In genomic region chr11:70409594-70410296, GRCm38 (mm10) we compare ENCODE assay signal across 8 mouse cellular contexts. TPM values are rescaled to one million over a fixed set of nuclear protein-coding genes. Genes with fewer than 3 reads are reported as not detected.
DNase-seq lines count a peak whose midpoint lies in the region; ATAC-seq and TF ChIP-seq lines count a peak whose summit lies in the region.

Gene Pelp1 (minus strand): TSS chr11:70410031.

- H3K4me2 ChIP-seq in lung, embryonic 16.5 days (ENCODE audit: low read depth, low read length), result peak within 1 kb of the TSS; percentile 77

- peak; percentile 100 for DNase-seq in MEL (ENCODE audit: low read depth, low spot score)
- DNase-seq in cerebellum, adult 2 months, result peak; percentile 80 to 91
- peak; percentile 98 for DNase-seq in forelimb bud, embryonic 11.5 days (ENCODE audit: low read depth, low spot score)
- DNase-seq in layer of hippocampus, adult 9-10 months (ENCODE audit: low spot score), result peak; percentile 82
- DNase-seq in ovary, postnatal 10 days (ENCODE audit: low spot score), result peak; percentile 88
- DNase-seq in thymus, postnatal 10 days (ENCODE audit: low spot score in 2 of 2), result peak; percentile 88 to 89

- peaks cover 5 to 13% of the 10 kb centered on the region in 2 experiments; a peak in 3 of 4 replicates for H3K4me1 ChIP-seq in MEL (ENCODE audit: control insufficient read depth in 1 of 2, insufficient read depth in 2 of 2, low read length in 2 of 2)
- peaks cover 2% of the 10 kb centered on the region for H3K4me1 ChIP-seq in cerebellum, adult 2 months (ENCODE audit: control insufficient read depth, insufficient read depth, low read length)
- peaks cover 17% of the 10 kb centered on the region for H3K4me1 ChIP-seq in lung, embryonic 16.5 days (replicated peaks; ENCODE audit: control insufficient read depth, insufficient read depth, low read length)

- peak; percentile 84 to 91 for ATAC-seq in hematopoietic stem cell, adult 5-6 weeks (replicated peaks in 1 of 2; ENCODE audit: insufficient read depth in 1 of 2, low FRiP score in 2 of 2, low TSS enrichment in 1 of 2, low read depth in 1 of 2, poor library complexity in 2 of 2, severe bottlenecking in 2 of 2)
- peak; percentile 99 for ATAC-seq in lung, embryonic 16.5 days (ENCODE audit: low read depth)

- H3K79me2 ChIP-seq in MEL (ENCODE audit: control insufficient read depth, insufficient read depth, low read length, poor library complexity), result peaks cover 42% of the 10 kb centered on the region

- H3K36me3 ChIP-seq in MEL (ENCODE audit: control insufficient read depth in 1 of 2, insufficient read depth in 2 of 2, low read length in 2 of 2), result peaks cover 4 to 18% of the 10 kb centered on the region in 2 experiments
- 0 out of 2 replicates have a peak, but pooled peaks cover 3% of the 10 kb centered on the region for H3K36me3 ChIP-seq in lung, embryonic 16.5 days (ENCODE audit: control insufficient read depth, insufficient read depth, low read length)

- H3K9ac ChIP-seq in MEL (ENCODE audit: control insufficient read depth, low read depth, low read length, poor library complexity, severe bottlenecking), result peak within 1 kb of the TSS; percentile 93
- H3K9ac ChIP-seq in lung, embryonic 16.5 days (ENCODE audit: low read length), result peak within 1 kb of the TSS; percentile 99

- peak in 1 of 2 experiments; percentile 55; a peak in 2 of 4 replicates for TF ChIP-seq EP300 in MEL (IDR thresholded peaks at IDR 0.05; ENCODE audit: low read depth in 1 of 2, low read length in 2 of 2)

- under 1% methylated on average over 59 of the region's 59 CpGs for WGBS in cerebellum, adult 2 months
- WGBS in lung, embryonic 16.5 days, result under 1% methylated on average over 59 of the region's 59 CpGs

- peak within 1 kb of the TSS; percentile 81 to 93 for H3K4me3 ChIP-seq in MEL (ENCODE audit: control insufficient read depth in 1 of 2, insufficient read depth in 1 of 2, low read depth in 2 of 2, low read length in 2 of 2)
- H3K4me3 ChIP-seq in cerebellum, adult 2 months (replicated peaks; ENCODE audit: insufficient read depth, low read depth, low read length), result peak within 1 kb of the TSS; percentile 71
- H3K4me3 ChIP-seq in lung, embryonic 16.5 days (ENCODE audit: low read length), result peak within 1 kb of the TSS; percentile 95

- H3K27ac ChIP-seq in MEL (ENCODE audit: control insufficient read depth, low read depth, low read length), result peak within 1 kb of the TSS; percentile 79
- H3K27ac ChIP-seq in cerebellum, adult 2 months (ENCODE audit: insufficient read depth, low read length), result peak within 1 kb of the TSS; percentile 14
- peak within 1 kb of the TSS; percentile 82 for H3K27ac ChIP-seq in lung, embryonic 16.5 days (ENCODE audit: low read length)

- H3K9me3 ChIP-seq in MEL (replicated peaks; ENCODE audit: insufficient read depth, low read length), result no peaks in the 10 kb centered on the region
- H3K9me3 ChIP-seq in lung, embryonic 16.5 days (ENCODE audit: control insufficient read depth, low read length), result no peaks in the 10 kb centered on the region

- TF ChIP-seq CTCF in MEL (IDR thresholded peaks at IDR 0.05 in 2 of 3, conservative IDR thresholded peaks at IDR 0.05 in 1 of 3; ENCODE audit: control insufficient read depth in 1 of 3, insufficient read depth in 1 of 3, low read depth in 2 of 3, low read length in 3 of 3, poor library complexity in 1 of 3, severe bottlenecking in 1 of 3), result no peak
- no peak for TF ChIP-seq CTCF in cerebellum, adult 2 months (IDR thresholded peaks at IDR 0.05; ENCODE audit: borderline replicate concordance, insufficient read depth, low read depth, low read length)

- no peaks in the 10 kb centered on the region for H3K27me3 ChIP-seq in MEL (ENCODE audit: control insufficient read depth in 1 of 2, insufficient read depth in 2 of 2, low read length in 2 of 2)
- no peaks in the 10 kb centered on the region for H3K27me3 ChIP-seq in cerebellum, adult 2 months (ENCODE audit: control insufficient read depth, insufficient read depth, low read length)
- H3K27me3 ChIP-seq in lung, embryonic 16.5 days (ENCODE audit: control insufficient read depth, insufficient read depth, low read depth, low read length), result no peaks in the 10 kb centered on the region

- no peak for TF ChIP-seq RAD21 in MEL (IDR thresholded peaks at IDR 0.05; ENCODE audit: low read depth, low read length)

- TF ChIP-seq POLR2A in MEL (IDR thresholded peaks at IDR 0.05; ENCODE audit: control insufficient read depth in 1 of 2, insufficient read depth in 1 of 2, low read depth in 1 of 2, low read length in 2 of 2, poor library complexity in 1 of 2), result peak; percentile 84 to 90
- TF ChIP-seq POLR2A in cerebellum, adult 2 months (IDR thresholded peaks at IDR 0.05; ENCODE audit: borderline replicate concordance, insufficient read depth, low read length), result peak; percentile 72; the same call in 1 of the 2 replicates

TF ChIP-seq in MEL, 35 proteins besides CTCF, POLR2A, EP300 and RAD21:
- TF ChIP-seq MAFK (IDR thresholded peaks at IDR 0.05; ENCODE audit: borderline replicate concordance, low read depth, low read length) (no peak), ZC3H11A (IDR thresholded peaks at IDR 0.05; ENCODE audit: low read depth, low read length) (peak; percentile 21; the same call in 1 of the 2 replicates), GATA1 (IDR thresholded peaks at IDR 0.05; ENCODE audit: low read depth, low read length) (no peak), MYB (IDR thresholded peaks at IDR 0.05; ENCODE audit: low read depth, low read length) (no peak), POLR2AphosphoS5 (IDR thresholded peaks at IDR 0.05; ENCODE audit: borderline replicate concordance, low read depth, low read length) (no peak), ELF1 (IDR thresholded peaks at IDR 0.05; ENCODE audit: low read depth, low read length) (peak; percentile 62; the same call in 1 of the 2 replicates), HCFC1 (IDR thresholded peaks at IDR 0.05; ENCODE audit: low read depth, low read length) (peak; percentile 93), NELFE (IDR thresholded peaks at IDR 0.05; ENCODE audit: low read depth, low read length) (peak; percentile 96), GABPA (IDR thresholded peaks at IDR 0.05; ENCODE audit: low read depth, low read length) (no peak), USF2 (IDR thresholded peaks at IDR 0.05; ENCODE audit: borderline replicate concordance in 1 of 2, insufficient read depth in 1 of 2, low read depth in 1 of 2, low read length in 2 of 2) (peak in 1 of 2 experiments; percentile 67; a peak in 1 of 4 replicates), USF1 (IDR thresholded peaks at IDR 0.05; ENCODE audit: low read depth, low read length) (peak; percentile 95), TBP (IDR thresholded peaks at IDR 0.05; ENCODE audit: low read depth, low read length) (peak; percentile 82), ETS1 (IDR thresholded peaks at IDR 0.05; ENCODE audit: low read depth, low read length) (peak; percentile 67), TAL1 (IDR thresholded peaks at IDR 0.05; ENCODE audit: low read length) (no peak), KAT2A (conservative IDR thresholded peaks at IDR 0.05; ENCODE audit: low read depth, low read length) (peak; percentile 68; the same call in 1 of the 2 replicates), UBTF (IDR thresholded peaks at IDR 0.05; ENCODE audit: borderline replicate concordance, insufficient read depth, low read depth, low read length) (no peak), ZKSCAN1 (IDR thresholded peaks at IDR 0.05; ENCODE audit: low read depth, low read length) (no peak), MAX (IDR thresholded peaks at IDR 0.05; ENCODE audit: low read length) (peak; percentile 99), E2F4 (IDR thresholded peaks at IDR 0.05; ENCODE audit: borderline replicate concordance, low read depth, low read length) (peak; percentile 81; the same call in 1 of the 2 replicates), SIN3A (IDR thresholded peaks at IDR 0.05; ENCODE audit: low read length) (peak; percentile 95), POLR2AphosphoS2 (IDR thresholded peaks at IDR 0.05; ENCODE audit: low read length) (peak; percentile 87), CHD1 (IDR thresholded peaks at IDR 0.05; ENCODE audit: low read depth, low read length) (no peak), ZNF384 (IDR thresholded peaks at IDR 0.05; ENCODE audit: low read depth, low read length) (no peak), CHD2 (IDR thresholded peaks at IDR 0.05; ENCODE audit: low read length) (no peak), MAZ (IDR thresholded peaks at IDR 0.05; ENCODE audit: low read depth, low read length) (peak; percentile 100), ZMIZ1 (IDR thresholded peaks at IDR 0.05; ENCODE audit: low read depth, low read length) (peak; percentile 93), TCF12 (IDR thresholded peaks at IDR 0.05; ENCODE audit: low read depth, low read length) (peak; percentile 79), JUND (IDR thresholded peaks at IDR 0.05; ENCODE audit: low read depth, low read length) (no peak), RCOR1 (IDR thresholded peaks at IDR 0.05; ENCODE audit: low read depth, low read length) (no peak; the same call in 1 of the 2 replicates), SMC3 (IDR thresholded peaks at IDR 0.05; ENCODE audit: low read depth, low read length) (no peak), MYC (IDR thresholded peaks at IDR 0.05; ENCODE audit: low read depth, low read length) (peak; percentile 98; the same call in 1 of the 2 replicates), BHLHE40 (IDR thresholded peaks at IDR 0.05; ENCODE audit: borderline replicate concordance, low read depth, low read length) (no peak), NRF1 (IDR thresholded peaks at IDR 0.05; ENCODE audit: insufficient read depth, low read depth, low read length, poor library complexity, severe bottlenecking) (peak; percentile 90), MEF2A (IDR thresholded peaks at IDR 0.05; ENCODE audit: extremely low read depth, insufficient replicate concordance, low read depth, low read length, poor library complexity, severe bottlenecking) (no peak), MXI1 (IDR thresholded peaks at IDR 0.05; ENCODE audit: low read depth, low read length) (peak; percentile 99)

RNA-seq across cellular contexts. Expression of gene Pelp1, which starts in this region (rescaled TPM):
- total RNA-seq in MEL (2012; rRNA removed), result 46.4 and 50.6 TPM in 2 replicates
- polyA plus RNA-seq in MEL (2012; ENCODE audit: insufficient read depth in 1 of 2, insufficient read length in 2 of 2, low read depth in 1 of 2, low replicate concordance in 2 of 2, missing spikeins in 1 of 2), result 10 to 100 TPM in 1 of 2 experiments, not detected in 1; 70.1 TPM
- 18.3 and 20.1 TPM in 2 replicates for polyA plus RNA-seq in cerebellum, adult 2 months (2012; rRNA removed)
- total RNA-seq in hematopoietic stem cell, adult 5-6 weeks (2017), result 8.8 and 9.8 TPM in 2 replicates
- polyA plus RNA-seq in lung, embryonic 16.5 days (2015; fragmentation: Nextera tagmentation; extraction: Ambion mirVana), result 36.3 and 37.3 TPM in 2 replicates

Comparison
In these comparisons a context has a peak if more than half of its experiments do, and no peak if none do; other contexts are left out.
1. Peak in every context shown above with its lines: DNase-seq, ATAC-seq, H3K4me3 ChIP-seq and H3K27ac ChIP-seq.
2. H3K27ac ChIP-seq: peak in every context shown above with its lines; median percentile 82 in lung, embryonic 16.5 days; 79 in MEL; 14 in cerebellum, adult 2 months.